Mouse (Mus musculus): ENCODE data around the gene Rbm18. TPM values are rescaled to one million over a fixed set of nuclear protein-coding genes. Genes with fewer than 3 reads are reported as not detected.

Gene Rbm18
- polyA plus RNA-seq, 1 experiment from 2014 or later: 112 TPM

Other genes starting within 250 kb of the Rbm18 start
- 4.5 and 5.7 TPM in 2 replicates for gene Ttll11, start 156.9 kb downstream of the Rbm18 start, polyA plus RNA-seq (2015; fragmentation: Nextera tagmentation; extraction: Ambion mirVana)
- 337 and 374 TPM in 2 replicates for gene Ndufa8, start 87.4 kb downstream of the Rbm18 start, polyA plus RNA-seq (2015; fragmentation: Nextera tagmentation; extraction: Ambion mirVana)
- 1.3 and 1.4 TPM in 2 replicates for gene Morn5, start 87.3 kb downstream of the Rbm18 start, polyA plus RNA-seq (2015; fragmentation: Nextera tagmentation; extraction: Ambion mirVana)
- gene Lhx6, start 31.4 kb downstream of the Rbm18 start, polyA plus RNA-seq (2015; fragmentation: Nextera tagmentation; extraction: Ambion mirVana): 0.67 and 1.2 TPM in 2 replicates
- gene Mrrf, start 384 bp downstream of the Rbm18 start, polyA plus RNA-seq (2015; fragmentation: Nextera tagmentation; extraction: Ambion mirVana): 20.0 and 27.1 TPM in 2 replicates
- gene Ptgs1, start 93.7 kb upstream of the Rbm18 start, polyA plus RNA-seq (2015; fragmentation: Nextera tagmentation; extraction: Ambion mirVana): 7.4 and 8.1 TPM in 2 replicates
- 0.03 and 0.05 TPM in 2 replicates for gene Olfr338, start 236.7 kb upstream of the Rbm18 start, polyA plus RNA-seq (2015; fragmentation: Nextera tagmentation; extraction: Ambion mirVana)

Data from neural tube, embryonic 15.5 days (tissue).